Mouse (Mus musculus) left cerebral cortex, postnatal 10 days (tissue): ENCODE measurements at regions not wholly inside any gene's neighbourhood (a gene's known extent, or its start where the extent isn't known, plus 50 kb on each side); places are given as distances from the start of the nearest gene placed in this dataset.

Experiments used
- DNase-seq, 2 experiments: peaks; one replicate each; pipeline ENCODE4 v3.0.0; 2021 to 2022; ENCODE audit warnings: low spot score in 2 of 2, mixed read lengths in 1 of 2; ENCODE audit errors: extremely low spot score in 1 of 2
- intact Hi-C: fragments of 180-260 bp; cut with DNase I; formaldehyde crosslinking; loops from one replicate; pipeline ENCODE4 v1.15.1; 2025

DNA sequence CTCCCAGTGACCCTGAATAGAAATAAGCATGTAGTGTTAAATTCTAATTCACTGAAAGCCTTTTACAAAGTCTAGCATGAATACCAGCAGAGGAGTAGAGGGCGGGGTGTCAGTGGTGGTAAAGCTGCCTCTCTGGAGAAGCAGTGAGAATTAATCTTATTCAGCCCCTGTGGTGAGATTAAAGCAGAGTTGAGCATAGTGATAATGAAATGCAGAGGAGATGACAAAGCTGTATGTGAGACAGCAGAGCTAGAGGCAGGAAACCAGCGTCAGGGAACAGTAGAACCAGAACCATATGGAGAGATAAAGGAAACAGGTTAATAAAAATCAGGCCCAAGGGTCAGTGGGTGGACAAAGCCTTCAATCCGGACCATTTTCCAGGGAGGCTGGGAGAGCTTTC, 1827.2 kb downstream of the Poteg start:
- intact Hi-C loops: no loop called here
- DNase-seq: no peak

DNA sequence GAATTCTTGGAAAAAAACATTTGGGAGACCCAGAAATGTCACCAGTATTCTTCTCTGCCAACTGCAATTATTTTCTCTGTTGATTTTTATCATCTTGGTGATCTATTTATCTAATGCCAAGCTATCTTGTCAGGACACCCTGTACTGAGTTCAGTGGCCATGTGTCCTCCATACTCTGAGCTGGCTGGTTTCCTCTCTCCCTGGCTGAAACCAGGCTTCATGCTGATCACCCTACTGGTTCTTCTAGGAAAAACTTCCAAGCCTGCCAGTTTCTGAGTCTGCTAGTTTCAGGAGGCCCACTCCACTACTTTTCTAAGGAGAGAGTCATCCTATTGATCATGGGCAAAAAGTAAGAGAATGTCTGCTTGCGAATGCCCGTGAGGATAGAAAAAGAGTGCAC, 1831.2 kb downstream of the Poteg start:
- intact Hi-C loops: no loop called here

GRCm38 (mm10) chr8:29279276-29279675, 1831.8 kb downstream of the Poteg start:
- DNase-seq: no peak
- intact Hi-C loops: no loop called here

More for the DNA sequence above, 1831.2 kb downstream of the Poteg start:
- DNase-seq: no peak

DNA sequence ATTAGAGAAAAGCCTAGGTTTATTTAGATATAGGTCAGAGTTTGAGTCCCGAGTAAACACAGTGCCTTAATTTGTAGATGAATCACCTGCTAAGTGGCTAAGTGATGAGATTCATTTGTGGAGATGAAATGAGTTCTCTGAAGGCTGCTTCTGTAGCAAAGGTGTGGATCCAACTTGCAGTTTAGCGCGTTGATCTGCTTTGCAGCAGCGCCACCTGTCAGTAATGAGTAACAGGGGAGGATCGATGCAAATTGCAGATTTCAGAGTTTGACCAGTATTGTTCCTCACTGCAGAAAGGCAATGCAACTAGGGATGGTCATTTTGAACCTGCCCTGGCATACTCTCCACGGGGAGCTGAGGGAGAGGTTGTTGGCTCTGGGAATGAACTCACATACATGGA, 1842.9 kb downstream of the Poteg start:
- DNase-seq: peak; percentile 25 to 30
- intact Hi-C loops: no loop called here
